Mouse (Mus musculus) gastrocnemius, adult 18-20 months (tissue): Measurements from ENCODE around the gene Ipcef1. TPM values are rescaled to one million over a fixed set of nuclear protein-coding genes. Genes with fewer than 3 reads are reported as not detected.
"Not testable (repeated sequence)": the region's sequence is repeated elsewhere in the genome, so short reads cannot be mapped to it uniquely, and the experiment has no call there.

ENCODE experiments used
- DNase-seq: peaks from one replicate; pipeline ENCODE4 v3.0.0; 2021; ENCODE audit warnings: low spot score
- total RNA-seq, 2 experiments: library from RNA; stranded (reverse); gene quantifications; 2 replicates each; pipeline ENCODE4 v1.2.3; 2021

The Ipcef1 gene
- total RNA-seq, 2 experiments from 2014 or later, result not detected

- no peak for DNase-seq
These were observed 15.1 kb downstream of the Ipcef1 start for GRCm38 (mm10) chr10:7037194-7037593.

GRCm38 (mm10) chr10:7035547-7035946 is 16.7 kb downstream of the Ipcef1 start:
- DNase-seq, result no peak

GRCm38 (mm10) chr10:7033459-7033858 is 18.8 kb downstream of the Ipcef1 start:
- no peak for DNase-seq

- DNase-seq, result no peak
These were observed 27.2 kb downstream of the Ipcef1 start for GRCm38 (mm10) chr10:7025028-7025427.

DNA sequence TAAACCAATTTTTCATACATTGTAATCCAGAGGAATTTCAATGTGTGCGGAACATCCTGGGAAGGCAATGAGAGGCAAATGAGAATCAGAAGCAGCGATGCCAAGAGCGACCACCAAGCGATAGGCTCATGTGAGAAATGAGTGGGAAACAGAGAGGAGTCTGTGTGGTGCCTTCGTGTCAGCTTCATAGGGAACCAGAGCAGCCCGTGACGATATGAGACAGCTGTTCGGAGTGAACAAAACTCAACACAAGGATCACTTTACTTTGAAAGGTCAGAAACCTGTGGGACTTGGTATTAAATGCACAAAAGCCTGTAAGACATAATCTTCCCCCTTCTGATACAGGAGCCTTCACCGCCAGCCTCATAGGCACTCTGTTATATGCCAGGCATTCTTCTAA is 31.7 kb downstream of the Ipcef1 start:
- DNase-seq, result no peak

- no peak for DNase-seq
These were observed 32.4 kb downstream of the Ipcef1 start for GRCm38 (mm10) chr10:7019781-7020386.

DNA sequence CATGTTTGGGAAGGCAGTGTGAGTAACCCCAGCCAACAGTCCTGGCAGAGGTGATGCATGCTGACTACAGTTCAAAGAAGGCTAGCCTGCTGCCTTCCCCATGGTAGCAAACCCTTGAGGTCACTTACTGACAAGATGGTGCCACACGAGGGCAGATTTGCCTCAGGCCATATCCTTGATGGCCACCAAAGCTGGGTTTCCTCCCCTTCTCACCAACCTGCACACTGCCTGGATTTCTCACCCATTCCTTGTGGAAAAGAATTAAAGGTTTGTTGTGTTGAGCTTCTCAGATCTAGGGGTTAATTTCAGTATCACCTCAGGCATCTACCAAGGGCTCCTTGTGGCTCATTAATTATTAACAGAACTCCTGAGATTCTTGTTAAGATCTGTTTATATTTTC is 37.1 kb downstream of the Ipcef1 start:
- DNase-seq, result no peak

DNA sequence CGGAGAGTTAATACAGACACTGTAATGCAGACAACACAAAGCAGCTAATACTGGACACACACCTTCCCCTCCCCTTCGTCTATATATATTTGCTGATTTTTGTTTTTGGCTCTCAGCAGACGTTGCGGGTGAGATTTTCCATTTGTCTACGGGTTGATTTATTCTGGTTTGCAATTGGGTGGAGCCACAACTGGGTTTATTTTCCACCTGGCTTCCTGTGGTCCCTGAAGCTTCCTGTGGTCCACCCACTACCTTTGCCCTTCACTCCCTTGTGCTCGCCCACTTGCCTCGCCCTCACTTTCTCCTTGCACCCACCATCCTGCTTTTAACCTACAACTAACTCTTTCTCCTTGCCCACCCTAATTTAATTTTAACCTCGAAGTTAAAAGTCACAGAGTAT is 41.7 kb downstream of the Ipcef1 start:
- no peak for DNase-seq

DNA sequence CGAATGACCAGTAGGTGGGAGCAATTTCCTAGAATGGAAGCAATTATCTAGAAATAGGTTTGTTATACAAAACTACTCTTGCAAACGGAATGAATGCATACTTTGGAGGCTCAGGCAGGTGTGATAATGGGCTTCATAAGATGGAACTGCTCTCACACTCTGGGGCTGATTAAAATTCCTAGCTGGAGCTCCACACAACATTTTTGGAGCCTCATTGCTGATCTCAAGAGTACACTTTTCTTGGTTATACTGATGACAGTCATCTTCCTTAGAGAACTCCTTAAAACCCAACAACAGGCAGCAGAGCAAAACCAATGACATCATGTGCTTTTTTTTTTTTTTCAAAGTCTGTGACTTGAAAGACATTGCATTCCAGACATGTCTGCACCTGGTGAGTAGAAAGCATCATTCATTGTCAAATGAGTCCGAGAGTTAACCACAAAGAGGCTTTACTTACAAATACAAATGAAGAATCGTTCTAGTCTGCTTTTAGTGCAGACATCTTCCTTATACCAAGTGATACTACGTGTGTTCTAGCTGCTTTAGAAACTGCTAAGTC is 47.2 kb downstream of the Ipcef1 start:
- DNase-seq, result no peak

- not testable (repeated sequence) for DNase-seq
These were observed 48.4 kb downstream of the Ipcef1 start for GRCm38 (mm10) chr10:7003898-7004297.

DNA sequence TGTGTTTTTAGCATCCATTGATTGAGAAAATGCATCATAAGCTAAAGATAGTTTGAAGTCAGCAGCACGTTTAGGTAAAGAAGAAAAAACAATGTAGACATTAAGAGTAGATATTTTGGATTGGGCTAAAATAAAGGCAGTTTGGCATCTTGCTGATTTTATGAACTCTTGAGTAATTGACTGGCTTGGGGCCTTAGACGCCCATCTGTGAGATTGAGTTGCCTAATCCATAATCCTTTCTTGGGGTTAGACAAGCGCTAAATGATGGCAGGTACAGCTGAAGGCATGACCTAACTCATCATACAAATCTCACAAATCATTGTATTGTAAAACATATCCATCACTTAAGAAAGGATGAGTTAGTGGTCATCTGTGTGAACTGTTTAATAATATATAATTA is 52.9 kb downstream of the Ipcef1 start:
- no peak for DNase-seq

DNA sequence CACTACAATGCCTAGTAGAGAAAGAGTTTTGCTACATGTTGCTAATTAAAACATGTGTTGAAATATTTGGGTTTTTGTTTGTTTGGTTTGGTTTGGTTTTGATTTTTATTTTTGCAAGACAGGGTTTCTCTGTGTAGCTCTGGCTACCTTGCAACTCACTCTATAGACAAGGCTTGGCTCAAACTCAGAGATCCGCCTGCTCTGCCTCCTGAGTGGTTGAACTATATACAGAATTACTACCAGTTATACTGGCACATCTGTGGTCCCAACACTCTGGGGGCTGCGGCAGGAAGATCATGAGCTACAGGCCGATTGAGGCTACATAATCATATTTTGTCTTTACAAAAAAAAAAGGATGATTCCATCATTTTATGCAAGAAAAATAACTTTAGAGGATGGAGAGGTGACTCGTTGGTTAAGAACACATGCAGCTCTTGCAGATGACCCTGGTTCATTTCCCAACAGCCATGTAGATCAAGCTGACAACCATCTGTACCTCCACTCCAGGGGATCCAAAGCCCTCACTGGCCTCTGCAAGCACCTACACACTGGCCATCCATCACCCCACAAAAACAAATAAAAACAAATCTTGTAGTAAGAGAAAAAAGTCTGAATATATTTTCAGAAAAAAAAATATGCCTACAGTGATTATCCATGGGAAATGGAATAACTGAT is 53.6 kb downstream of the Ipcef1 start:
- no peak for DNase-seq

GRCm38 (mm10) chr10:6996895-6997294 is 55.4 kb downstream of the Ipcef1 start:
- DNase-seq, result no peak

DNA sequence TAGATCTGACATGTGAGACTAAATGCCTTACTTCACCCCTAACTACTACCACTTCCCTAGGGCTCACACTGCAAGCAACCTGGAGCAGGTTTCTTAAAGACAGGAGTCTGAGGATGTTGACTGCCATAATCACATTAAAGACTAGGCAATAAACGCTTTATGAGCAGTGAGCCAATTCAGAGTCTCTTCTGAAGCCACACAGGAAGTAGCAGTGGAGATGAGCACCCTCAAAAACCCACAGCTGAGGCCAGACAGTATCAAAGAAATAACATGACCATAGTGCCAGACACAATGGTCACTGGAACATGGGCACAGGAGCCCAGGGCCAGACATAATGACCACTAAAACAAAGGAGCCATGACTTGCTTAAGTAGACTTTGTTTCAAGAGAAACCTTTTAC is 63.7 kb downstream of the Ipcef1 start:
- DNase-seq, result no peak

DNA sequence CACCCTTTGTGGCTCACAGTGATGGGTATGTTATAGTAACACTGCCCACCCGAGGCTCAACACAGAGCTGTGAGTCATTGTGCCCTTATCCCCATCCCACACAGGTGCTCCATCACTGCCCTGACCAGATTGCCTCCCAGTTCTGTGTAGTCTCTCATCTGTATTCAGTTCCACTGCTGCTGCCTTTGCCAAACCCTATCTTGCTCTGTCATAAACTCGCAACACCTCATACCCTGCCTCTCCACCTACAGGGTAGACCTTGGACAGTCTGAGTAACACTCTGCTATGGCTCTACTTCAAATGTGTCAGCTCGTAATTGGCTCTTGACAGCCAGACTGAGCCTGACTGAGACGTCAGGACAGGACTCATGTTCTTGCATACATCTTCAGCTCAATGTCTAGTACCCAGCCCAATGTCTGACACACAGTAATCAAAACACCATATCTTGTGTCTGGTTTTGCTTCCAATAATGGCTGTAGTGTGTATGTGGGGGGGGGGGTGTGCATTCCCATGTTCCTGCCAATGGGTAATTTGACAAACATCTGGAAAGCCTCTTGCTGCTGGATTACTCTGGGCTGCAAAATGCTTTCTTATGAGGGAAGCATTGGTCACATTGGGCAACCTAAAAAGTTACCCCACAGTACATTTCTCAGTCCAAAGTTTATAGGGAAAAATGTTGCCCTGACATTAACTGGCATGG is 64.7 kb downstream of the Ipcef1 start:
- DNase-seq, result no peak

DNA sequence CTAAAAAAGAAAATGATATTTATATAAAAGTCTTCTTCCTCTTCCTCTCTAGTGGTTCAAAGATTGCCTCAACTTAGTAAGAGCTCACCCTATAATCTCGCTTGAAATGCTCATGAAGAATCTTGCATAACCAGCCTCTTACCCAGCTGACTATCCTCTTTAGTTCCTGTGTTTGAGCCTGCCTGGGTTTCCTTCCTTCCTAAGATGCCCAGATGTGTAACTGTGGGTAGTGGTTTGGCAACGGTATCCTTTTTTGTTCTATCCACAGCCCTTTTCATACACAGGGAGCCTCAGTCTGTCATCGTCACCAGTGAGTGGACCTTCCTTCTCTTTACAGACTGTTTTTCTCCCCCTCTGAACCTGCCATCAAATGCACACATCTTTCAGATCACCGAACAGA is 66.0 kb downstream of the Ipcef1 start:
- no peak for DNase-seq

DNA sequence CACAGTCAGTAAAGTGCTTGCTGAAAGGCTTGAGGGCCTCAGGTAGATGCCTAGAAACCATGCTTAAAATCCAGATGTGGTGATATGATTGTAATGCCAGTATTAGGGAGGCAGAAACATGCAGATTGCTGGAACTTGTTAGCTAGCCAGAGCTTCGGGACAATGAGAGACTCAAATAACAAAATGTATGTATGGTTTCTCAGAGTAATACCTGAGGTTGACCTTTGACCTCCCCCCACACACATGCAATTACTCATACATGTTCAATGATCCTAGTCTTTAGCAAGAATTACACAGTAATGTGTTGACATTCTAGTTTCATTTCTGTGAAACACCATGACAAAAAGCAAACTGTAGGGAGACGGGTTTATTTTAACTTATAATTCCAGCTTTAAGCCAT is 68.8 kb downstream of the Ipcef1 start:
- DNase-seq, result no peak

- DNase-seq, result no peak
These were observed 69.5 kb downstream of the Ipcef1 start for GRCm38 (mm10) chr10:6982751-6983151.

GRCm38 (mm10) chr10:6980236-6980635 is 72.0 kb downstream of the Ipcef1 start:
- no peak for DNase-seq

- no peak for DNase-seq
These were observed 72.5 kb downstream of the Ipcef1 start for GRCm38 (mm10) chr10:6979789-6980188.

GRCm38 (mm10) chr10:6979216-6979615 is 73.1 kb downstream of the Ipcef1 start:
- no peak for DNase-seq

GRCm38 (mm10) chr10:6978733-6979132 is 73.5 kb downstream of the Ipcef1 start:
- no peak for DNase-seq

- DNase-seq, result no peak
These were observed 74.4 kb downstream of the Ipcef1 start for GRCm38 (mm10) chr10:6977843-6978242.
